Mouse (Mus musculus): ENCODE results near the gene Fance. TPM values are rescaled to one million over a fixed set of nuclear protein-coding genes. Genes with fewer than 3 reads are reported as not detected.
"Not testable (repeated sequence)": the region's sequence is repeated elsewhere in the genome, so short reads cannot be mapped to it uniquely, and the experiment has no call there.

Gene Fance
- total RNA-seq, 2 experiments from 2014 or later, result 10.3 to 11.2 TPM

GRCm38 (mm10) chr17:28347327-28347726, 34.0 kb downstream of the Fance start:
- no peak for DNase-seq (ENCODE audit: low spot score)

- no peak for DNase-seq (ENCODE audit: low spot score)
Observed at GRCm38 (mm10) chr17:28348211-28348610, 34.9 kb downstream of the Fance start.

- DNase-seq (ENCODE audit: low spot score), result no peak
Observed at GRCm38 (mm10) chr17:28349264-28349880, 36.1 kb downstream of the Fance start.

- DNase-seq (ENCODE audit: low spot score), result peak; percentile 28
Observed at GRCm38 (mm10) chr17:28349901-28350465, 36.7 kb downstream of the Fance start.

GRCm38 (mm10) chr17:28350466-28351352, 37.4 kb downstream of the Fance start, which contains the start of gene Tead3:
Gene Tead3 (minus strand): TSS chr17:28350817.
- DNase-seq (ENCODE audit: low spot score), result peak; percentile 77

GRCm38 (mm10) chr17:28351353-28351890, 38.1 kb downstream of the Fance start:
- no peak for DNase-seq (ENCODE audit: low spot score)

- DNase-seq (ENCODE audit: low spot score), result no peak
Observed at GRCm38 (mm10) chr17:28352018-28352417, 38.7 kb downstream of the Fance start.

GRCm38 (mm10) chr17:28355871-28356270, 42.6 kb downstream of the Fance start:
- DNase-seq (ENCODE audit: low spot score), result no peak

- DNase-seq (ENCODE audit: low spot score), result not testable (repeated sequence)
Observed at GRCm38 (mm10) chr17:28358576-28359261, 45.4 kb downstream of the Fance start.

- DNase-seq (ENCODE audit: low spot score), result no peak
Observed at GRCm38 (mm10) chr17:28360531-28361277, 47.4 kb downstream of the Fance start.

GRCm38 (mm10) chr17:28361921-28362652, 48.8 kb downstream of the Fance start:
- DNase-seq (ENCODE audit: low spot score), result no peak

GRCm38 (mm10) chr17:28362653-28363292, 49.5 kb downstream of the Fance start:
- DNase-seq (ENCODE audit: low spot score), result no peak

- no peak for DNase-seq (ENCODE audit: low spot score)
Observed at GRCm38 (mm10) chr17:28363507-28363906, 50.2 kb downstream of the Fance start.

- DNase-seq (ENCODE audit: low spot score), result no peak
Observed at GRCm38 (mm10) chr17:28365122-28365521, 51.8 kb downstream of the Fance start, which contains the start of gene Tulp1. Gene Tulp1 (minus strand): TSS chr17:28365222.

- peak; percentile 83 for DNase-seq (ENCODE audit: low spot score)
Observed at GRCm38 (mm10) chr17:28368449-28368848, 55.1 kb downstream of the Fance start.

- no peak for DNase-seq (ENCODE audit: low spot score)
Observed at GRCm38 (mm10) chr17:28369056-28369455, 55.7 kb downstream of the Fance start.

- no peak for DNase-seq (ENCODE audit: low spot score)
Observed at GRCm38 (mm10) chr17:28371286-28371685, 58.0 kb downstream of the Fance start.

- no peak for DNase-seq (ENCODE audit: low spot score)
Observed at GRCm38 (mm10) chr17:28371941-28372340, 58.6 kb downstream of the Fance start.

- peak; percentile 53 for DNase-seq (ENCODE audit: low spot score)
Observed at GRCm38 (mm10) chr17:28373821-28374220, 60.5 kb downstream of the Fance start.
